Mouse (Mus musculus): ENCODE results near the gene Crtac1. TPM values are rescaled to one million over a fixed set of nuclear protein-coding genes. Genes with fewer than 3 reads are reported as not detected.

Crtac1 gene
- polyA plus RNA-seq, 1 experiment from 2014 or later, result 1.7 TPM

DNA sequence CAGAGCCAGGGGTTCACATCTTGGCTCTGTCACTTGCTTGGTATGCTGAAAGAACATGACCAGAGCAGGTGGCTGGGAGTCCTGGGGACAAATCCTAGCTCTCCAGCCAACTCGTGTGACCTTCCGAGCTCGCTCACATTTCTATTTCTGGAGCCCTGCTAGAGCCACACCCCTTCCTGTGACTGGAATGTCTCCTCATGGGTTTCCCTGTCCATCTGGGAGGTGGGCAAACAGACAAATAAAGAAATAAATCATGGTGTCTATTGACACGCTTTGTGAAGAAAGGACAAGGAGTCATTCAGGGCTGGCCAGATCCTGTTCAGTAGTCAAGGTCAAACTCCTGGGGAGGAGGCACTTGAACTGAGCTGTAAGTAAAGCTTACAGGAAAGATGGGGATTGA, 143.2 kb downstream of the Crtac1 start:
- 71% methylated on average over 4 of the region's 4 CpGs for WGBS
- DNase-seq (ENCODE audit: low spot score) (no peak), ATAC-seq (ENCODE audit: insufficient number of reproducible peaks, low FRiP score, low TSS enrichment, low read depth) (no peak)
- Histone ChIP-seq H3K4me3 (ENCODE audit: low read depth, low read length) (no peak overlapping the region), H3K4me2 (ENCODE audit: low read depth, severe bottlenecking) (no peak overlapping the region), H3K36me3 (ENCODE audit: control insufficient read depth, insufficient read depth, low read length) (no peaks in the 10 kb centered on the region), H3K9ac (ENCODE audit: low read length) (no peak overlapping the region), H3K9me3 (ENCODE audit: control insufficient read depth, low read length) (no peaks in the 10 kb centered on the region), H3K4me1 (ENCODE audit: control insufficient read depth, insufficient read depth, low read length) (peaks cover 5% of the 10 kb centered on the region; the same call in 1 of the 2 replicates), H3K27me3 (ENCODE audit: control insufficient read depth, insufficient read depth, low read length) (no peaks in the 10 kb centered on the region), H3K27ac (replicated peaks; ENCODE audit: low read depth, low read length) (no peak overlapping the region)

DNA sequence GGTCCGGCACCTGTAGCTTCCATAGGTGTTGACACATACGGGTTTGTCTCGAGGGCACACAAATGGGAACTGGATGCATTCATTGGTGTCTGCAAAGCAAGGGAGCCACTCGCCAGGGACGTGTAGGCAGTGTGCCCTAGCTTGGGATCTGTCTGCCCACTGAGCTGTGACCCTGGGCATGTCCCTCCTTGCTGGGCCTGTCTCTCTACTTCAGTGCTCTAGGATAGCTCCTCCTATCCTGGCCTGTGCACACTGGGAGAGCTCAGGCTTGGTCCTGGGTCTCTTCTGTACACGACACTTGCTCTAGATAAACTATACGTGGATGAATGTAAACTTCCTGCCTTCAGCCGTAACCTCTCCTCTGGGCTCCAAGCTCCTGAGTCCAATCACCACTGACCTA, 147.4 kb downstream of the Crtac1 start:
- ATAC-seq (ENCODE audit: insufficient number of reproducible peaks, low FRiP score, low TSS enrichment, low read depth) (no peak), DNase-seq (ENCODE audit: low spot score) (no peak)
- H3K27ac ChIP-seq (replicated peaks; ENCODE audit: low read depth, low read length), result no peak overlapping the region
- 76% methylated on average over 8 of the region's 8 CpGs for WGBS
- no peak overlapping the region for H3K4me3 ChIP-seq (ENCODE audit: low read depth, low read length)
- no peak overlapping the region for H3K9ac ChIP-seq (ENCODE audit: low read length)
- no peaks in the 10 kb centered on the region for H3K27me3 ChIP-seq (ENCODE audit: control insufficient read depth, insufficient read depth, low read length)
- no peaks in the 10 kb centered on the region for H3K4me1 ChIP-seq (ENCODE audit: control insufficient read depth, insufficient read depth, low read length)
- H3K36me3 ChIP-seq (ENCODE audit: control insufficient read depth, insufficient read depth, low read length), result no peaks in the 10 kb centered on the region
- H3K9me3 ChIP-seq (ENCODE audit: control insufficient read depth, low read length), result no peaks in the 10 kb centered on the region
- no peak overlapping the region for H3K4me2 ChIP-seq (ENCODE audit: low read depth, severe bottlenecking)

DNA sequence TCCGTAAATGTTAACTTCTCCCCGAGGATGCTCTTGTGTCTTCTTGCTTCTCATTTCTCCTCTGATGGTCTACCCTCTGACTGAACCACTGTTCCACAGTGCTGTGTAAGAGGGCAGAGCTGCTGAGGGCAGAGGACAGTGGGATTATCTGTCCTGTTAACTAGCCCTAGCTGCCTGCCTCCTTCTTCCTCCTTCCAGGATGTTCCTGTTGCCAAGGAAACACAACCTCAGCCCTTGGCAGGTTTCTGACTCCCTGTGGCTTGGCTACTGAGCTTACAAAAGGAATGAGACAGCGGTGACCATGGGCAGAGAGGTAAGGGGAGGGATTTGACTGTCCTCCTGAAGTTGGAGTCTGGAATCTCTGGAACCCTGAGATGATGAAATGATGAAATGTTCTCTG, 152.0 kb downstream of the Crtac1 start:
- no peak overlapping the region for H3K4me2 ChIP-seq (ENCODE audit: low read depth, severe bottlenecking)
- H3K4me1 ChIP-seq (ENCODE audit: control insufficient read depth, insufficient read depth, low read length), result no peaks in the 10 kb centered on the region
- H3K9me3 ChIP-seq (ENCODE audit: control insufficient read depth, low read length), result no peaks in the 10 kb centered on the region
- no peaks in the 10 kb centered on the region for H3K36me3 ChIP-seq (ENCODE audit: control insufficient read depth, insufficient read depth, low read length)
- no peaks in the 10 kb centered on the region for H3K27me3 ChIP-seq (ENCODE audit: control insufficient read depth, insufficient read depth, low read length)
- no peak overlapping the region for H3K4me3 ChIP-seq (ENCODE audit: low read depth, low read length)
- no peak for DNase-seq (ENCODE audit: low spot score)
- no peak overlapping the region for H3K27ac ChIP-seq (replicated peaks; ENCODE audit: low read depth, low read length)
- no peak overlapping the region for H3K9ac ChIP-seq (ENCODE audit: low read length)
- WGBS, result 62% methylated on average over 3 of the region's 3 CpGs
- ATAC-seq (ENCODE audit: insufficient number of reproducible peaks, low FRiP score, low TSS enrichment, low read depth), result no peak

DNA sequence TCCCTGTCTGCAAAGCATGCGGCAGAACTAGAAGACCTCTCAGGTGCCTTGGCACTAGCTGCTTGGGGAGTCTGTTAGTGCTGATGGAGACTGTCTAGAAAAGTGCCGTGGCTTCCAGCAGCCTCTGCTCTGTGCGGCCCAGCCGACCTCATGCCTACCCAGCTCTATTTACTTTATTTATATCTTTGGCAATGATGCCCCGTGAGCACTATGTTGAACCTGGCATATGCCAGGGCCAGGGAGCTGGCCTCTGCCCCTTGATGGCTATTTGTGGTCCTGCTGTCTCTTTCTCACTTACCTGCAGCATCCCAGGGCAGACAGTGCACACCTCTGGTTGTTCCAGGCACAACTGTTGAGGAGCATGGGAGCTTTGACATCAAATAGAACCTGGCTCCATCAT, 153.1 kb downstream of the Crtac1 start:
- 89% methylated on average over 5 of the region's 5 CpGs for WGBS
- H3K4me1 ChIP-seq (ENCODE audit: control insufficient read depth, insufficient read depth, low read length), result no peaks in the 10 kb centered on the region
- H3K9me3 ChIP-seq (ENCODE audit: control insufficient read depth, low read length), result no peaks in the 10 kb centered on the region
- no peak overlapping the region for H3K4me3 ChIP-seq (ENCODE audit: low read depth, low read length)
- H3K36me3 ChIP-seq (ENCODE audit: control insufficient read depth, insufficient read depth, low read length), result no peaks in the 10 kb centered on the region
- H3K27me3 ChIP-seq (ENCODE audit: control insufficient read depth, insufficient read depth, low read length), result no peaks in the 10 kb centered on the region
- DNase-seq (ENCODE audit: low spot score) (no peak), ATAC-seq (ENCODE audit: insufficient number of reproducible peaks, low FRiP score, low TSS enrichment, low read depth) (no peak)
- no peak overlapping the region for H3K4me2 ChIP-seq (ENCODE audit: low read depth, severe bottlenecking)
- H3K9ac ChIP-seq (ENCODE audit: low read length), result no peak overlapping the region
- no peak overlapping the region for H3K27ac ChIP-seq (replicated peaks; ENCODE audit: low read depth, low read length)

DNA sequence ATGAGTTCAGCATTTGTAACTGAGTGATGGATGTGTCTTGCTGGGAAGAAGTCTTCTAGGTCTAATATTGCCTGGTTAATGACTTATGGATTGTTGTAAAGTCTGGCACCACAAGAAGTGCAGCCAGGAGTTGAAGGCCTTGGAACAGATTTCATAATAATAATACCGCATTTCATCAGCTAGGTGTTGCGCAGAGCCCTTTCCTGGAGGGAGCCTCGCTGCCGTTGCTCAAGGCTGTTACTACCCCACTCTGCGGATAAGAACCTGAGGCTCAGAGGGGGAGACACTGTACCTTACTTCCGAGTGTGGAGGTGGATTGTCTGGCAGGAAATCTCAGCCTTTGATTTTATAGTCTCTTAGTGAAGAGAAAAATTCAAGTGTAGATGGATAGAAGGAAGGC, 154.3 kb downstream of the Crtac1 start:
- Histone ChIP-seq H3K27me3 (ENCODE audit: control insufficient read depth, insufficient read depth, low read length) (no peaks in the 10 kb centered on the region), H3K4me3 (ENCODE audit: low read depth, low read length) (no peak overlapping the region), H3K4me1 (ENCODE audit: control insufficient read depth, insufficient read depth, low read length) (no peaks in the 10 kb centered on the region), H3K36me3 (ENCODE audit: control insufficient read depth, insufficient read depth, low read length) (no peaks in the 10 kb centered on the region), H3K27ac (replicated peaks; ENCODE audit: low read depth, low read length) (no peak overlapping the region), H3K4me2 (ENCODE audit: low read depth, severe bottlenecking) (no peak overlapping the region), H3K9ac (ENCODE audit: low read length) (no peak overlapping the region), H3K9me3 (ENCODE audit: control insufficient read depth, low read length) (no peaks in the 10 kb centered on the region)
- WGBS, result 84% methylated on average over 6 of the region's 6 CpGs
- no peak for DNase-seq (ENCODE audit: low spot score)
- ATAC-seq (ENCODE audit: insufficient number of reproducible peaks, low FRiP score, low TSS enrichment, low read depth), result no peak

DNA sequence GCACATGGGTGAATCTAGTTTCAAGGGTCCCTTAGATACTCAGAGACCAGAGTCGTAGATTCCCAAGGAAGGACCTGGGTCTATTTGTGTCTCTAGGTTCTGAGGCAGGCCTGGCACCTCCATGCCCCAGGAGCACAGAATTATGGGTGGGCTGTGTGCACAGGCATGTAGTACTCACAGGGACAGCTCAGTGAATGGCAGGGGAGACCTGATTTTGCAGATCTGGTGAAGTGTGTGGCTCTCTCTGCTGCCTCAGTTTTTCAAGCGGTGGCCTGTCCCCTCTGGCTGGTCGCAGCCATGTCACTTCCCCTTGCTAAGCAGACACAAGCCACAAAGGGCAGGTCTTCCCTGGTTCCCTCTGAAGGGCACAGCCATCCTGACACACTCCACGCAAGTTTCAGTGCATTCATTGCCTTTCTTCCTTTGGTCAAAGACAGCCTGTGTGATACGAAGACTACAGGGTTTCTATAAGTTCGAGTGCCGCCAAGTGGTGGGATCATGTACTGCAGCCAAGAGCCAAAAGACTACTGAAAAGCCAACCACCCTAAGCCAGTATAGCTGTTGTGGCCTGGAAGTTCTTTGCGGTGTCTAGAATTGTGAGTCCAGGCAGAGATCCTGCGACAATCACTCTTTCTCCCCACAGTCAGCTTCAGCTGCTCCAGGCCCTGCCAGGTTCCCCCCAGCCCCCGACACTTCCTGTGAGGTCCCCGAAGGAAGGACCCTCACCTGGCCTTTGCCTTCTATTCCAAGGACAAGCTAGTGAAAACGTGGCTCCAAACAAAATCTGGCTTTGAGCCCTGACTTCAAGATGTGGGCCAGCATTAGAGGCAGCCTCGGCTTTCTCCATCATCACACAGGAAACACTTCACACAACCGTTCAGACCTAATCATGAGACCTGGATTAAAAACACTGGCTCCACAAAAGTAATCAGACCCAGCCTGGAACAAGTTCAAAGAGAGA, 159.3 kb downstream of the Crtac1 start:
- Histone ChIP-seq H3K27me3 (ENCODE audit: control insufficient read depth, insufficient read depth, low read length) (peaks cover 4% of the 10 kb centered on the region; the same call in 1 of the 2 replicates), H3K27ac (replicated peaks; ENCODE audit: low read depth, low read length) (no peak overlapping the region), H3K4me2 (ENCODE audit: low read depth, severe bottlenecking) (no peak overlapping the region), H3K9me3 (ENCODE audit: control insufficient read depth, low read length) (no peaks in the 10 kb centered on the region), H3K4me3 (ENCODE audit: low read depth, low read length) (no peak overlapping the region), H3K36me3 (ENCODE audit: control insufficient read depth, insufficient read depth, low read length) (no peaks in the 10 kb centered on the region), H3K4me1 (ENCODE audit: control insufficient read depth, insufficient read depth, low read length) (no peaks in the 10 kb centered on the region), H3K9ac (ENCODE audit: low read length) (no peak overlapping the region)
- ATAC-seq (ENCODE audit: insufficient number of reproducible peaks, low FRiP score, low TSS enrichment, low read depth) (no peak), DNase-seq (ENCODE audit: low spot score) (peak; percentile 88)
- WGBS, result 43% methylated on average over 14 of the region's 14 CpGs

DNA sequence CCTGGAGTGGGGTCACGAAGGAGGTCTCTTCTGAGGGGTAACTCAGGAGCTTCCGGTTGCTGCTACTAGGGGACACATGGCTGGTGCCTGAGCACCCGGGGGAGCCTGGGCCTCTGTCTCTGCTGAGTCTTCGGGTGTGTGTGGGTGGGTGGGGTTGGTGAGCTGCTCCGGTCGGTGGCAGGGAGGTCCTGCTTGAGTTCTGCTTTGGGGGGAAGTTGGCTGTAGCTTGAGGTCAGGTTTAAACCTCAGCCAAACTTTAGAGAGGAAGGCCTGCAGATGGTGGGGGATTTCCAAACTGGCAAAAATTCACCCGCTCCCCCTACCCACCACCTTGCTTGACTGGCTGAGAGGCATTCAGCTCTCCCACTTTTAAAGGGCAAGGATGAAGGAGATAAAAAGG, 160.4 kb downstream of the Crtac1 start:
- 86% methylated on average over 7 of the region's 7 CpGs for WGBS
- H3K27me3 ChIP-seq (ENCODE audit: control insufficient read depth, insufficient read depth, low read length), result peaks cover 4% of the 10 kb centered on the region; the same call in 1 of the 2 replicates
- H3K4me3 ChIP-seq (ENCODE audit: low read depth, low read length), result no peak overlapping the region
- no peaks in the 10 kb centered on the region for H3K9me3 ChIP-seq (ENCODE audit: control insufficient read depth, low read length)
- no peak for DNase-seq (ENCODE audit: low spot score)
- H3K9ac ChIP-seq (ENCODE audit: low read length), result no peak overlapping the region
- H3K4me1 ChIP-seq (ENCODE audit: control insufficient read depth, insufficient read depth, low read length), result no peaks in the 10 kb centered on the region
- ATAC-seq (ENCODE audit: insufficient number of reproducible peaks, low FRiP score, low TSS enrichment, low read depth), result no peak
- H3K36me3 ChIP-seq (ENCODE audit: control insufficient read depth, insufficient read depth, low read length), result no peaks in the 10 kb centered on the region
- no peak overlapping the region for H3K27ac ChIP-seq (replicated peaks; ENCODE audit: low read depth, low read length)
- no peak overlapping the region for H3K4me2 ChIP-seq (ENCODE audit: low read depth, severe bottlenecking)

DNA sequence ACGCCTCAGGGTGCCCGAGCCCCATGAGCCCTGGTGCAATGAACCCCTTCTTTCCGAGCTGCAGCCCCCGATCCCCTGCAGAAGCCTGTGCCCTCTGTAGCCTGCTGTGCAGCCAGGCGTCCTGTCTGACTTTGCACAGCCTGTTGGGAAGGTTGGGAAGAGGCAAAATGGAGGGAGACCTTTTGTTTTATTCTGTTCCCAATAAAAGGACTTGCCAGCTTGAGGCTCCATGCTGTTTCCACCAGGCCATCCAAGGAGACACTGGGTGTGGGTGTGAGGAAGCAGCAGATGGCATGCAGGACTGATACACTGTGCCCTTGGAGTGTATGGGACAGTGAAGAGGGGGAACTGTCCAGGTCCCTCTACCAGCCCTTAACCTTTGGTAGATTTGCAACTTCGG, 161.5 kb downstream of the Crtac1 start:
- H3K36me3 ChIP-seq (ENCODE audit: control insufficient read depth, insufficient read depth, low read length), result no peaks in the 10 kb centered on the region
- no peak overlapping the region for H3K9ac ChIP-seq (ENCODE audit: low read length)
- H3K27me3 ChIP-seq (ENCODE audit: control insufficient read depth, insufficient read depth, low read length), result peaks cover 4% of the 10 kb centered on the region; the same call in 1 of the 2 replicates
- H3K4me2 ChIP-seq (ENCODE audit: low read depth, severe bottlenecking), result no peak overlapping the region
- 63% methylated on average over 6 of the region's 6 CpGs for WGBS
- no peak overlapping the region for H3K4me3 ChIP-seq (ENCODE audit: low read depth, low read length)
- no peaks in the 10 kb centered on the region for H3K9me3 ChIP-seq (ENCODE audit: control insufficient read depth, low read length)
- H3K4me1 ChIP-seq (ENCODE audit: control insufficient read depth, insufficient read depth, low read length), result no peaks in the 10 kb centered on the region
- DNase-seq (ENCODE audit: low spot score) (no peak), ATAC-seq (ENCODE audit: insufficient number of reproducible peaks, low FRiP score, low TSS enrichment, low read depth) (no peak)
- H3K27ac ChIP-seq (replicated peaks; ENCODE audit: low read depth, low read length), result no peak overlapping the region
